Mouse (Mus musculus): ENCODE data around the gene Abhd17a. TPM values are rescaled to one million over a fixed set of nuclear protein-coding genes. Genes with fewer than 3 reads are reported as not detected.

Gene Abhd17a
- polyA plus RNA-seq, 1 experiment, result 220 TPM

GRCm38 (mm10) chr10:80566375-80567092 lies 23.6 kb downstream of the Abhd17a start:
- Histone ChIP-seq H3K4me1 (ENCODE audit: control insufficient read depth, insufficient read depth, insufficient read length) (peaks cover 21% of the 10 kb centered on the region), H3K4me3 (ENCODE audit: extremely low read depth, insufficient read depth, insufficient read length) (no peak overlapping the region), H3K36me3 (ENCODE audit: control insufficient read depth, insufficient read depth, low read length) (peaks cover 8% of the 10 kb centered on the region), H3K27ac (ENCODE audit: insufficient read depth, low read length) (no peak overlapping the region), H3K27me3 (ENCODE audit: control insufficient read depth, insufficient read depth, low read length) (no peaks in the 10 kb centered on the region)
- peak in 1 of 2 experiments; percentile 86 for DNase-seq (ENCODE audit: low read depth in 1 of 2, low spot score in 2 of 2)
- TF ChIP-seq POLR2A (IDR thresholded peaks at IDR 0.05; ENCODE audit: low read depth, low read length), result no peak
- TF ChIP-seq CTCF (IDR thresholded peaks at IDR 0.05; ENCODE audit: extremely low read depth, insufficient read depth, insufficient read length, insufficient replicate concordance), result peak; percentile 96
- 28% methylated on average over 17 of the region's 17 CpGs for WGBS

- H3K36me3 ChIP-seq (ENCODE audit: control insufficient read depth, insufficient read depth, low read length), result no peaks in the 10 kb centered on the region; the same call in 1 of the 2 replicates
- no peaks in the 10 kb centered on the region for H3K27me3 ChIP-seq (ENCODE audit: control insufficient read depth, insufficient read depth, low read length)
- peaks cover 9% of the 10 kb centered on the region; the same call in 1 of the 2 replicates for H3K4me1 ChIP-seq (ENCODE audit: control insufficient read depth, insufficient read depth, insufficient read length)
- DNase-seq (ENCODE audit: low read depth in 1 of 2, low spot score in 2 of 2), result peak; percentile 93 to 95
- H3K27ac ChIP-seq (ENCODE audit: insufficient read depth, low read length), result peak within 1 kb of the TSS; percentile 89
- TF ChIP-seq CTCF (IDR thresholded peaks at IDR 0.05; ENCODE audit: extremely low read depth, insufficient read depth, insufficient read length, insufficient replicate concordance) (peak; percentile 83), POLR2A (IDR thresholded peaks at IDR 0.05; ENCODE audit: low read depth, low read length) (no peak; the same call in 1 of the 2 replicates)
- H3K4me3 ChIP-seq (ENCODE audit: extremely low read depth, insufficient read depth, insufficient read length), result peak within 1 kb of the TSS; percentile 96
- under 1% methylated on average over 72 of the region's 72 CpGs for whole genome bisulfite sequencing
Observed at GRCm38 (mm10) chr10:80561116-80561944, 28.8 kb downstream of the Abhd17a start, which contains the start of gene Rexo1. Gene Rexo1 (minus strand): TSS chr10:80561560.

GRCm38 (mm10) chr10:80560621-80561020 lies 29.5 kb downstream of the Abhd17a start:
- 0% methylated on average over 13 of the region's 13 CpGs for WGBS
- Histone ChIP-seq H3K27ac (ENCODE audit: insufficient read depth, low read length) (no peak overlapping the region), H3K4me3 (ENCODE audit: extremely low read depth, insufficient read depth, insufficient read length) (peak overlapping the region; percentile 96), H3K36me3 (ENCODE audit: control insufficient read depth, insufficient read depth, low read length) (no peaks in the 10 kb centered on the region; the same call in 1 of the 2 replicates), H3K27me3 (ENCODE audit: control insufficient read depth, insufficient read depth, low read length) (no peaks in the 10 kb centered on the region), H3K4me1 (ENCODE audit: control insufficient read depth, insufficient read depth, insufficient read length) (peaks cover 9% of the 10 kb centered on the region; the same call in 1 of the 2 replicates)
- DNase-seq (ENCODE audit: low read depth in 1 of 2, low spot score in 2 of 2), result no peak
- TF ChIP-seq CTCF (IDR thresholded peaks at IDR 0.05; ENCODE audit: extremely low read depth, insufficient read depth, insufficient read length, insufficient replicate concordance) (no peak), POLR2A (IDR thresholded peaks at IDR 0.05; ENCODE audit: low read depth, low read length) (no peak)

GRCm38 (mm10) chr10:80559431-80559830 lies 30.7 kb downstream of the Abhd17a start:
- Histone ChIP-seq H3K36me3 (ENCODE audit: control insufficient read depth, insufficient read depth, low read length) (no peaks in the 10 kb centered on the region; the same call in 1 of the 2 replicates), H3K27me3 (ENCODE audit: control insufficient read depth, insufficient read depth, low read length) (no peaks in the 10 kb centered on the region), H3K27ac (ENCODE audit: insufficient read depth, low read length) (no peak overlapping the region), H3K4me3 (ENCODE audit: extremely low read depth, insufficient read depth, insufficient read length) (no peak overlapping the region), H3K4me1 (ENCODE audit: control insufficient read depth, insufficient read depth, insufficient read length) (peaks cover 9% of the 10 kb centered on the region; the same call in 1 of the 2 replicates)
- DNase-seq (ENCODE audit: low read depth in 1 of 2, low spot score in 2 of 2), result no peak
- no peak for TF ChIP-seq CTCF (IDR thresholded peaks at IDR 0.05; ENCODE audit: extremely low read depth, insufficient read depth, insufficient read length, insufficient replicate concordance)
- 86% methylated on average over 7 of the region's 7 CpGs for WGBS

- no peak for TF ChIP-seq POLR2A (IDR thresholded peaks at IDR 0.05; ENCODE audit: low read depth, low read length)
- peak; percentile 65; the same call in 1 of the 2 replicates for TF ChIP-seq CTCF (IDR thresholded peaks at IDR 0.05; ENCODE audit: extremely low read depth, insufficient read depth, insufficient read length, insufficient replicate concordance)
Observed at GRCm38 (mm10) chr10:80557346-80557965, 32.7 kb downstream of the Abhd17a start.

GRCm38 (mm10) chr10:80553997-80554396 lies 36.1 kb downstream of the Abhd17a start:
- Histone ChIP-seq H3K27ac (ENCODE audit: insufficient read depth, low read length) (no peak overlapping the region), H3K4me3 (ENCODE audit: extremely low read depth, insufficient read depth, insufficient read length) (no peak overlapping the region), H3K27me3 (ENCODE audit: control insufficient read depth, insufficient read depth, low read length) (no peaks in the 10 kb centered on the region), H3K36me3 (ENCODE audit: control insufficient read depth, insufficient read depth, low read length) (peaks cover 18% of the 10 kb centered on the region), H3K4me1 (ENCODE audit: control insufficient read depth, insufficient read depth, insufficient read length) (no peaks in the 10 kb centered on the region; the same call in 1 of the 2 replicates)
- DNase-seq (ENCODE audit: low read depth in 1 of 2, low spot score in 2 of 2), result no peak
- 85% methylated on average over 6 of the region's 6 CpGs for WGBS
- TF ChIP-seq CTCF (IDR thresholded peaks at IDR 0.05; ENCODE audit: extremely low read depth, insufficient read depth, insufficient read length, insufficient replicate concordance), result no peak

More at GRCm38 (mm10) chr10:80557346-80557965, 32.7 kb downstream of the Abhd17a start:
- Histone ChIP-seq H3K4me1 (ENCODE audit: control insufficient read depth, insufficient read depth, insufficient read length) (peaks cover 9% of the 10 kb centered on the region; the same call in 1 of the 2 replicates), H3K27ac (ENCODE audit: insufficient read depth, low read length) (no peak overlapping the region), H3K27me3 (ENCODE audit: control insufficient read depth, insufficient read depth, low read length) (no peaks in the 10 kb centered on the region), H3K4me3 (ENCODE audit: extremely low read depth, insufficient read depth, insufficient read length) (no peak overlapping the region), H3K36me3 (ENCODE audit: control insufficient read depth, insufficient read depth, low read length) (no peaks in the 10 kb centered on the region; the same call in 1 of the 2 replicates)
- WGBS, result 55% methylated on average over 5 of the region's 5 CpGs
- DNase-seq (ENCODE audit: low read depth in 1 of 2, low spot score in 2 of 2), result peak in 1 of 2 experiments; percentile 48
